Mouse (Mus musculus) embryonic fibroblast, embryonic 13.5 days (primary cell): Measurements from ENCODE around the gene Hnrnpc.

Experiments
- CTCF ChIP-seq: IDR thresholded peaks from 2 replicates; pipeline ENCODE4 v1.5.1; 2011; ENCODE audit warnings: mild to moderate bottlenecking, control low read depth, low read length, moderate library complexity, borderline replicate concordance; ENCODE audit not compliant: insufficient read depth
- POLR2A ChIP-seq: IDR thresholded peaks from 2 replicates; pipeline ENCODE4 v1.6.1; 2011; ENCODE audit warnings: low read depth, mild to moderate bottlenecking, control low read depth, low read length, moderate library complexity

GRCm38 (mm10) chr14:52114101-52114500 lies 10.3 kb upstream of the Hnrnpc start:
- TF ChIP-seq CTCF: no peak
- no peak for TF ChIP-seq POLR2A
